In the genomic region with DNA sequence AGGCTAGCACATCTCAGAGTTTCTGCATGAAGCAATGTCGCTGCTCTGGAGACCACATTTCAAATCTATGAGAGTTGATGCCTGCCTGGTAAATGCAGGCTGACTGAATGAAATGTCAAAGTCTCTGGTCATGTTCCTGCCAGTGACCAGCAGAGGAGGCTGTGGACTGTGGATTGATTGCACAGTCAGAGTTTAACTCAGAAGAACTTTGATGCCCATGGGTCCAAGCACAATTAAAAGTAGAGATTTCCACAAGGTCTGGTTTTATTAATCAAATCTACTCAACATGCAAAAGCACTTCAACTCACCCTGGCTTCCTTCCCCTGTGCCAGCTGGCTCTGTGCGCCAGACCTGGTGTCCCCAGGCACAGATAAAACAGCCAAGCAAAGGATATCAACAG, we compare ENCODE assay signal across 15 mouse cellular contexts.
DNase-seq lines count a peak whose midpoint lies in the region; ATAC-seq and TF ChIP-seq lines count a peak whose summit lies in the region.
"Had no signal": no experiment of that assay in that cellular context is flagged by ENCODE, and none has a peak within 500 bp of the region (broad histone marks: within the 10 kb centered on the region; RNA-seq: fewer than 3 reads in every experiment).

No protein-coding gene starts in this region.

- H3K36me3 ChIP-seq in hindbrain, embryonic 16.5 days (ENCODE audit: control insufficient read depth, insufficient read depth, low read length), result no peaks in the 10 kb centered on the region
- no peaks in the 10 kb centered on the region for H3K36me3 ChIP-seq in hindbrain, embryonic 14.5 days (replicated peaks; ENCODE audit: control insufficient read depth, insufficient read depth)
- H3K36me3 ChIP-seq in liver, embryonic 14.5 days (replicated peaks; ENCODE audit: control insufficient read depth, insufficient read depth, low read depth), result no peaks in the 10 kb centered on the region
- H3K36me3 ChIP-seq: heart, embryonic 13.5 days; hindbrain, embryonic 15.5 days had no signal

- WGBS in hindbrain, embryonic 16.5 days, result 69% methylated on average over 2 of the region's 2 CpGs
- 82% methylated on average over 2 of the region's 2 CpGs for WGBS in hindbrain, embryonic 14.5 days
- WGBS in liver, embryonic 14.5 days (ENCODE audit: insufficient replicate concordance), result 42% methylated on average over 2 of the region's 2 CpGs

- TF ChIP-seq EP300 in liver, embryonic 14.5 days (IDR thresholded peaks at IDR 0.05; ENCODE audit: low read depth), result no peak

- H3K9me3 ChIP-seq in hindbrain, embryonic 16.5 days (ENCODE audit: control insufficient read depth, low read length), result no peaks in the 10 kb centered on the region
- no peaks in the 10 kb centered on the region for H3K9me3 ChIP-seq in hindbrain, embryonic 14.5 days (ENCODE audit: control insufficient read depth, low read length)
- H3K9me3 ChIP-seq in liver, embryonic 14.5 days (ENCODE audit: control insufficient read depth, low read length), result no peaks in the 10 kb centered on the region
- H3K9me3 ChIP-seq: heart, embryonic 13.5 days; hindbrain, embryonic 15.5 days had no signal

- no peaks in the 10 kb centered on the region for H3K27me3 ChIP-seq in hindbrain, embryonic 16.5 days (replicated peaks; ENCODE audit: control insufficient read depth, insufficient read depth, low read length)
- H3K27me3 ChIP-seq in hindbrain, embryonic 14.5 days (ENCODE audit: control insufficient read depth, insufficient read depth, low read length), result no peaks in the 10 kb centered on the region
- no peaks in the 10 kb centered on the region for H3K27me3 ChIP-seq in liver, embryonic 14.5 days (ENCODE audit: control insufficient read depth, insufficient read depth, low read length)
- H3K27me3 ChIP-seq: heart, embryonic 13.5 days had no signal

- DNase-seq in adrenal gland, postnatal 10 days, result peak; percentile 19
- DNase-seq in adrenal gland, adult 18-20 months (ENCODE audit: low spot score in 2 of 2), result no peak
- DNase-seq in hindbrain, embryonic 14.5 days (ENCODE audit: low spot score), result no peak
- DNase-seq in liver, embryonic 14.5 days (ENCODE audit: low read depth in 3 of 3, low spot score in 3 of 3), result no peak
- DNase-seq in liver, result no peak
- no peak for DNase-seq in frontal cortex, postnatal 14 days (ENCODE audit: low spot score in 2 of 2)
- DNase-seq: adrenal gland, adult 8-10 months; cerebellum, adult 18-20 months; right cerebral cortex, postnatal 14 days; thymus, postnatal 25 days had no signal

- H3K27ac ChIP-seq in hindbrain, embryonic 16.5 days (ENCODE audit: low read depth, low read length), result no peak overlapping the region
- H3K27ac ChIP-seq in hindbrain, embryonic 14.5 days, result no peak overlapping the region
- H3K27ac ChIP-seq in liver, embryonic 14.5 days, result no peak overlapping the region
- H3K27ac ChIP-seq: heart, embryonic 13.5 days; hindbrain, embryonic 15.5 days; macrophage had no signal

- peaks cover 5% of the 10 kb centered on the region; the same call in 1 of the 2 replicates for H3K4me1 ChIP-seq in hindbrain, embryonic 16.5 days (ENCODE audit: control insufficient read depth, insufficient read depth, low read depth, low read length)
- no peaks in the 10 kb centered on the region for H3K4me1 ChIP-seq in hindbrain, embryonic 14.5 days (replicated peaks; ENCODE audit: control insufficient read depth, insufficient read depth, low read length)
- no peaks in the 10 kb centered on the region; a peak in 1 of 4 replicates for H3K4me1 ChIP-seq in liver, embryonic 14.5 days (replicated peaks; ENCODE audit: control insufficient read depth in 2 of 2, insufficient read depth in 2 of 2, low read length in 1 of 2)

- H3K4me3 ChIP-seq in hindbrain, embryonic 16.5 days (ENCODE audit: low read length), result no peak overlapping the region
- H3K4me3 ChIP-seq in hindbrain, embryonic 14.5 days (replicated peaks; ENCODE audit: low read length), result no peak overlapping the region
- no peak overlapping the region for H3K4me3 ChIP-seq in liver, embryonic 14.5 days (ENCODE audit: insufficient read depth in 1 of 2, low read depth in 2 of 2, low read length in 2 of 2)
- H3K4me3 ChIP-seq: heart, embryonic 13.5 days; hindbrain, embryonic 15.5 days had no signal

- H3K9ac ChIP-seq in hindbrain, embryonic 16.5 days (ENCODE audit: low read depth, low read length), result no peak overlapping the region
- H3K9ac ChIP-seq in hindbrain, embryonic 14.5 days, result no peak overlapping the region
- no peak overlapping the region for H3K9ac ChIP-seq in liver, embryonic 14.5 days (replicated peaks)
- H3K9ac ChIP-seq: heart, embryonic 13.5 days; hindbrain, embryonic 15.5 days had no signal

- ATAC-seq in hindbrain, embryonic 16.5 days, result peak; percentile 27; the same call in 1 of the 2 replicates
- no peak for ATAC-seq in hindbrain, embryonic 14.5 days (ENCODE audit: low FRiP score)
- ATAC-seq in liver, embryonic 14.5 days (ENCODE audit: insufficient read depth), result no peak
- 0 out of 2 replicates have a peak, but pooled peaks have one; percentile 18 for ATAC-seq in common myeloid progenitor, adult 5-6 weeks (replicated peaks; ENCODE audit: low read depth, poor library complexity, severe bottlenecking)

- peak; percentile 39 for TF ChIP-seq CTCF in liver, embryonic 14.5 days (IDR thresholded peaks at IDR 0.05; ENCODE audit: low read depth)

- no peak overlapping the region for H3K4me2 ChIP-seq in hindbrain, embryonic 16.5 days (ENCODE audit: low read length)
- no peak overlapping the region for H3K4me2 ChIP-seq in hindbrain, embryonic 14.5 days (replicated peaks)
- no peak overlapping the region for H3K4me2 ChIP-seq in liver, embryonic 14.5 days (ENCODE audit: low read depth)
- H3K4me2 ChIP-seq: heart, embryonic 13.5 days; hindbrain, embryonic 15.5 days had no signal

Comparison
In these comparisons a context has a peak if more than half of its experiments do, and no peak if none do; other contexts are left out.
1. ATAC-seq: peak in hindbrain, embryonic 16.5 days (single experiment) and common myeloid progenitor, adult 5-6 weeks (single experiment); none in hindbrain, embryonic 14.5 days (single experiment) and liver, embryonic 14.5 days (single experiment).